Mouse (Mus musculus) midbrain, embryonic 12.5 days (tissue): Measurements from ENCODE around the gene Gsk3a. TPM values are rescaled to one million over a fixed set of nuclear protein-coding genes. Genes with fewer than 3 reads are reported as not detected.
"Not testable (repeated sequence)": the region's sequence is repeated elsewhere in the genome, so short reads cannot be mapped to it uniquely, and the experiment has no call there.

Experiments
- ATAC-seq: fragments of 200-750 bp; cut with Nextera tagmentation; 2 replicates; pipeline ENCODE4 v1.8.0; 2017; ENCODE audit warnings: low read depth, moderate TSS enrichment, moderate library complexity; ENCODE audit not compliant: low FRiP score
- H3K27ac ChIP-seq: fragments of 300-500 bp; sonication (generic); replicated peaks from 2 replicates; pipeline ENCODE4 v1.5.1; 2016; ENCODE audit warnings: mild to moderate bottlenecking
- H3K27me3 ChIP-seq: fragments of 300-500 bp; sonication (generic); 2 replicates; pipeline ENCODE4 v1.6.1; 2016; ENCODE audit warnings: mild to moderate bottlenecking
- H3K36me3 ChIP-seq: fragments of 300-500 bp; sonication (generic); 2 replicates; pipeline ENCODE4 v1.6.1; 2016
- H3K4me1 ChIP-seq: fragments of 300-500 bp; sonication (generic); 2 replicates; pipeline ENCODE4 v1.6.1; 2016
- H3K4me2 ChIP-seq: fragments of 300-500 bp; sonication (generic); replicated peaks from 2 replicates; pipeline ENCODE4 v1.6.1; 2016; ENCODE audit warnings: mild to moderate bottlenecking, moderate library complexity
- H3K4me3 ChIP-seq: fragments of 300-500 bp; sonication (generic); 2 replicates; pipeline ENCODE4 v1.5.1; 2016; ENCODE audit warnings: mild to moderate bottlenecking
- H3K9ac ChIP-seq: fragments of 300-500 bp; sonication (generic); replicated peaks from 2 replicates; pipeline ENCODE4 v1.6.1; 2016; ENCODE audit warnings: mild to moderate bottlenecking, moderate library complexity
- H3K9me3 ChIP-seq: fragments of 300-500 bp; sonication (generic); 2 replicates; pipeline ENCODE4 v1.6.1; 2016; ENCODE audit warnings: mild to moderate bottlenecking
- WGBS: fragments of 180-500 bp; shearing (Covaris S2); methylation state at CpG from one replicate; pipeline ENCODE4 v1.1.7; 2016; 5-methylcytosine and 5-hydroxymethylcytosine counted together
- polyA plus RNA-seq: library from polyadenylated mRNA; unstranded; fragments of >200 nt; fragmentation: Nextera tagmentation; extraction: Ambion mirVana; gene quantifications from 2 replicates; pipeline ENCODE4 v1.2.1, GENCODE M21; 2016

The Gsk3a gene
- polyA plus RNA-seq, 1 experiment from 2014 or later, result 17.9 TPM

DNA sequence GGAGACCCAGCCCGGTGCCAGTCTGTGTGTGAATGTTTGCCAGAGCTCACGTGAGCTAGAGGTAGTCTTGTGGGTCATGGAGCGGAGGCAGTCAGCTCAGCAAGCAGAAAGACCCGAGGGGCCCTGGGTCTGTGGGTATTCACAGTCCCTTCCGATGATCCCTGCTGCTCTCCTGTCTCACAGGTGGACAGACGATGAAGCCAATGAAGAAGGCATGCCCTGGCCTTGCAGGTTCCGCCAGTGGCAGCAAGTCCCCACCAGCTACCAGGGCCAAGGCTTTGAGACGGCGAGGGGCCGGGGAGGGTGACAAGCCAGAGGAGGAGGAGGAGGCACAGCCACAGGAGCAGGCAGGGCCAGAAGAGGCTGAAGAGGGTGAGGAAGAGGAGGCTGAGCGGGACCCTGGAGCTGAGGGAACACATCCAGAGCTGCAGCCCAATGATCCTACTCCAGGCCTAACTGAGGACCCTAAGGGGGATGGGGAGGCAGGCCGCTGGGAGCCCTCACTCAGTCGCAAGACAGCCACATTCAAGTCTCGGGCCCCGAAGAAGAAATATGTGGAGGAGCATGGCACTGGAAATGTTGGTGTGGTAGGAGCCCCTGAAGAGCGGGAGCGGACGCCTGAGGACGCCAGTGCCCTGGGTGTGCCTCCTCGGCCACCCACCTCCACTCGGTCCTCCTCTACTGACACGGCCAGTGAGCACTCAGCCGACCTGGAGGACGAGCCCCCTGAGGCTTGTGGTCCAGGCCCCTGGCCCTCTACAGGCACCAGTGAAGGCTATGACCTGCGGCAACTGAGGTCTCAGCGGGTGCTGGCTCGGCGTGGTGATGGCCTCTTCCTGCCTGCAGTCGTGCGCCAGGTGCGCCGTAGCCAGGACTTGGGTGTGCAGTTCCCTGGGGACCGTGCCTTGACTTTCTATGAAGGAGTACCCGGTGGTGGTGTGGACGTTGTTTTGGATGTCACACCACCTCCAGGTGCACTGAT is 33.3 kb upstream of the Gsk3a start:
- 88% methylated on average over 35 of the region's 35 CpGs for WGBS
- no peak overlapping the region for H3K4me2 ChIP-seq
- no peak overlapping the region for H3K4me3 ChIP-seq
- H3K9me3 ChIP-seq, result no peaks in the 10 kb centered on the region
- no peaks in the 10 kb centered on the region for H3K27me3 ChIP-seq
- no peak overlapping the region for H3K9ac ChIP-seq
- peaks cover 31% of the 10 kb centered on the region for H3K4me1 ChIP-seq
- no peak overlapping the region for H3K27ac ChIP-seq
- ATAC-seq, result no peak
- peaks cover 21% of the 10 kb centered on the region for H3K36me3 ChIP-seq

GRCm38 (mm10) chr7:25269545-25270271 is 32.1 kb upstream of the Gsk3a start:
- 84% methylated on average over 8 of the region's 8 CpGs for WGBS
- H3K9me3 ChIP-seq, result no peaks in the 10 kb centered on the region
- H3K9ac ChIP-seq, result peak overlapping the region; percentile 87
- H3K27me3 ChIP-seq, result peaks cover 5% of the 10 kb centered on the region; the same call in 1 of the 2 replicates
- peaks cover 24% of the 10 kb centered on the region for H3K4me1 ChIP-seq
- H3K36me3 ChIP-seq, result peaks cover 21% of the 10 kb centered on the region
- H3K4me3 ChIP-seq, result peak overlapping the region; percentile 87; the same call in 1 of the 2 replicates
- H3K4me2 ChIP-seq, result peak overlapping the region; percentile 81
- no peak for ATAC-seq
- H3K27ac ChIP-seq, result no peak overlapping the region

GRCm38 (mm10) chr7:25269029-25269428 is 31.4 kb upstream of the Gsk3a start:
- H3K27me3 ChIP-seq, result peaks cover 12% of the 10 kb centered on the region
- ATAC-seq, result no peak
- 45% methylated on average over 4 of the region's 4 CpGs for WGBS
- peaks cover 21% of the 10 kb centered on the region for H3K4me1 ChIP-seq
- H3K4me2 ChIP-seq, result peak overlapping the region; percentile 81
- H3K27ac ChIP-seq, result no peak overlapping the region; the same call in 1 of the 2 replicates
- no peaks in the 10 kb centered on the region for H3K9me3 ChIP-seq
- peaks cover 21% of the 10 kb centered on the region for H3K36me3 ChIP-seq
- peak overlapping the region; percentile 87 for H3K9ac ChIP-seq
- H3K4me3 ChIP-seq, result peak overlapping the region; percentile 87

- 6% methylated on average over 7 of the region's 7 CpGs for WGBS
- ATAC-seq, result peak; percentile 0; the same call in 1 of the 2 replicates
- Histone ChIP-seq H3K4me1 (peaks cover 21% of the 10 kb centered on the region), H3K27ac (peak overlapping the region; percentile 84), H3K4me2 (peak overlapping the region; percentile 81), H3K27me3 (peaks cover 12% of the 10 kb centered on the region), H3K4me3 (peak overlapping the region; percentile 87), H3K36me3 (peaks cover 20% of the 10 kb centered on the region), H3K9ac (peak overlapping the region; percentile 87), H3K9me3 (no peaks in the 10 kb centered on the region)
Measured at GRCm38 (mm10) chr7:25268588-25268987, 30.9 kb upstream of the Gsk3a start.

DNA sequence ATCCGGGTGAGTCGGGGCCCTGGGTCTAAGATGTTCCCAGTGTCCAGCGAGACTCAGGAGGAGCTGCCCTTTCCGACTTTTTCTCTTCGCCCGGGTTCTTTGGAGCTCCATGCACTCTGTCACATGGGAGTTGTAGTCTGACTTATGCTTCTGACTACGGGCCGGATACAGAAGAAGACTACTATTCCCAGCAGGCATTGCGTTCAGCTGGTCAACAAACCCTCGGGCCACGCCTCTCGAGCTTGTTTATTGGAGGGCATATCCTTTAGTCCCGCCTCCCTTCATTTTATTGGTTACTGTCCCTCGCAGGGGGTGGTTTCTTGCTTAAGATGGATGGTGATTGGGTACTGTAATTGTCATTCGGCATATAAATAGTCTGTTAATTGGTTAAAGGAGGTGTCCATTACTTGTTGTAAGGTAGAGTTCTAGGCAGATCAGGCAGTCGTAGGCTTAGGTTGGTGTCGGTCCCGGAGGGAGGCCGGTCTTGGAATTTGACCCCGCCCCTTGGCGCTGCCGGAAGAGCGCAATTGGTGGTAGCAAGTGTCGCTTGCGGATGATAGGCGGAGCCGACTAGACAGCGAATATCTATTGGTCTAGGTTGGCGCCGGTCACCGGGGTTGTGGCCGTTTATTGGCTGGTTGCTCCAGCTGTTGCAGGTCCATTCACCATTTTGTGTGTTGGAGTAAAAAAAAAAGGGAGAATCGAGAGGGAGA is 30.3 kb upstream of the Gsk3a start:
- under 1% methylated on average over 33 of the region's 33 CpGs for WGBS
- Histone ChIP-seq H3K9me3 (no peaks in the 10 kb centered on the region), H3K9ac (peak overlapping the region; percentile 87), H3K4me3 (peak overlapping the region; percentile 87), H3K27ac (peak overlapping the region; percentile 89), H3K4me1 (peaks cover 21% of the 10 kb centered on the region), H3K27me3 (peaks cover 12% of the 10 kb centered on the region), H3K4me2 (peak overlapping the region; percentile 81), H3K36me3 (peaks cover 13% of the 10 kb centered on the region; the same call in 1 of the 2 replicates)
- peak; percentile 95 for ATAC-seq

DNA sequence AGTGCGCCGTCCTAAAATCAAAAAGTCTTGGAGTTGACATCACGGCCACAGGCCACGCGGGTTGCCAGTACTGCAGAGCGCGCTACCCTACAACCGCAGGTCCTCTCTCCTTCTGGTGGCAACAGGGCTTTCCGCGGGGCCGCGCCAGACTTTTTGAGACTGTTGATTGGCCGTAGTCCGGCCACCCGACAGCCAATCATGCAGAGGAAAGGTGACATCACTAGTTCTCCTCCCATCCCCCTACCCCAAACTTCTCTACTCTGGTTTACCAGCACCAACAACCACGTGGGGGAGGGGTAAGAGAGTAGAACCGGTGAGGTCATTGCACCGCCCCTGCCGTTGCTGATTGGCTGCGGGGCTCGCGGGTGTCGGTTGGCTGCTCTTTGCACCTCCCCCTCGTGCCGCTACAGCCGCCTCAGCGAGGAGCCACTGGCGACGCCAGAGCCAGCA is 29.7 kb upstream of the Gsk3a start, which contains the start of gene Cic:
Gene Cic (plus strand): TSS at position 404 of the 450 bp plus-strand sequence.
- WGBS, result under 1% methylated on average over 29 of the region's 29 CpGs
- Histone ChIP-seq H3K9ac (peak within 1 kb of the TSS; percentile 87), H3K4me2 (peak within 1 kb of the TSS; percentile 81), H3K9me3 (no peaks in the 10 kb centered on the region), H3K4me3 (peak within 1 kb of the TSS; percentile 87), H3K36me3 (peaks cover 7% of the 10 kb centered on the region; the same call in 1 of the 2 replicates), H3K27me3 (peaks cover 12% of the 10 kb centered on the region), H3K27ac (peak within 1 kb of the TSS; percentile 89), H3K4me1 (peaks cover 21% of the 10 kb centered on the region)
- ATAC-seq, result peak; percentile 85

- H3K4me3 ChIP-seq, result peak overlapping the region; percentile 87; the same call in 1 of the 2 replicates
- H3K36me3 ChIP-seq, result no peaks in the 10 kb centered on the region
- no peak overlapping the region for H3K27ac ChIP-seq
- peaks cover 21% of the 10 kb centered on the region for H3K4me1 ChIP-seq
- no peak overlapping the region for H3K9ac ChIP-seq
- H3K27me3 ChIP-seq, result peaks cover 12% of the 10 kb centered on the region
- WGBS, result 84% methylated on average over 8 of the region's 8 CpGs
- peak overlapping the region; percentile 55; the same call in 1 of the 2 replicates for H3K4me2 ChIP-seq
- no peaks in the 10 kb centered on the region for H3K9me3 ChIP-seq
- ATAC-seq, result no peak
Measured at GRCm38 (mm10) chr7:25266180-25266962, 28.7 kb upstream of the Gsk3a start.

GRCm38 (mm10) chr7:25265743-25266142 is 28.1 kb upstream of the Gsk3a start:
- not testable (repeated sequence) for ATAC-seq, H3K4me2 ChIP-seq, H3K9ac ChIP-seq, H3K36me3 ChIP-seq, H3K9me3 ChIP-seq, H3K27ac ChIP-seq, H3K4me3 ChIP-seq
- peaks cover 12% of the 10 kb centered on the region for H3K27me3 ChIP-seq
- 87% methylated on average over 5 of the region's 5 CpGs for WGBS
- H3K4me1 ChIP-seq, result peaks cover 21% of the 10 kb centered on the region

DNA sequence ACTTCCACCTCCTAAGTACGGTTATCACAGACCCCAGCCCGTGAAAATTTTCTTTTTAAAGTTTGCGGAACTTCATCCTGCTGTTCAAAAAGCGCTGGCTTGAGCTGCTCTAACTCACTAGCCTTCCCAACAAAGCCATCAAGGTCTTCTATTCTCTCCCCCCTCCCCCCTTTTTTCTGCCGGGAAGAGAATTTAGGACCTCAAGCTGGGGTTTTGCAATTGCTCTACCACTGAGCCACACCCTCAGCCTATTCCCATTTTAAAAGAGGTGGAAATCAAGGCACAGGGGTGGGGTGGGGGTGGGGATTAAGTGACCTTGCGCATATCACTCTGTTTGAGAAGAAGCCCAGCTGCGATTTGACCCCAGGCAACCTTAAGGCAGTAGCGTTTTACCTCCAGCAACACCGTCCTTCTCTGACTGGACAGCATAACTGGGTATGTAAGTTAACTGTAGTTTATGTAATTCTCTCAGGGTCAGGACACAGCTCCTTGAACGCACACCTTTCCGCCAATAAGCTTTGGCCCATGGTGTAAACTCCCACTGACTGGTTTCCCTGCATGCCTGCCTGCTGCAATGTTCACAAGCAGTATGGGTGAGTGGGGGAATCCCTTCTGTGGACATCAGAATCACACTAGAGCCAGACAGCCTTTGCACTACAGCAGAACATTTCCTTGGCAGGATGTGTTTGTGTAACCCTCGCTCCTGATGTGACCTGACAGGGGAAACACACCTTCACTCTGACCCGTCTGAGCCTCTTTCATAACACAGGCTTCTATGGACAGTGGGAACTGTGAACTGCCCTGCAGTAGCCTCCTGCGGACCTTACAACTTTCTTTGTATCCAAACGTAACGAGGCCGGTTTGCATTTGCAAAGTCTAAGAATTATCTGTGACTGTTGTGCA is 26.6 kb upstream of the Gsk3a start:
- peaks cover 12% of the 10 kb centered on the region for H3K4me1 ChIP-seq
- ATAC-seq, result no peak
- no peaks in the 10 kb centered on the region for H3K36me3 ChIP-seq
- no peaks in the 10 kb centered on the region for H3K9me3 ChIP-seq
- H3K27me3 ChIP-seq, result peaks cover 12% of the 10 kb centered on the region
- no peak overlapping the region for H3K4me3 ChIP-seq
- H3K4me2 ChIP-seq, result no peak overlapping the region
- 29% methylated on average over 17 of the region's 17 CpGs for WGBS
- no peak overlapping the region for H3K27ac ChIP-seq
- H3K9ac ChIP-seq, result no peak overlapping the region; the same call in 1 of the 2 replicates

DNA sequence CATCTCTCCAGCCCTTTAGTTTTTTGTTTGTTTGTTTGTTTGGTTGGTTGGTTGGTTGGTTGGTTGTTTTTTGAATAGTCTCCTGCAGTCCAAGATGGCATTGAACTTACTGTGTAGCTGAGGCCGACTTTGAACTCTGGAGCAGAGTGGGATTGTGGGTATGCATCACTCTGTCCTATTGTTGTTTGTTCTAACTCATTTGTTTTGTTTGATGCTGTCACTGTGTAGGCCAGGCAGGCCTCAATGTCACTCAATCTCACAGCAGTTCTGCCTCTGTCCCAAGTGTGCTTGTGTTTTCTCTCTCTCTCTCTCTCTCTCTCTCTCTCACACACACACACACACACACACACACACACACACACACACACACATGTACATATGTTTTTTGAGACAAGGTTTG is 24.2 kb upstream of the Gsk3a start:
- no peak overlapping the region for H3K4me3 ChIP-seq
- no peak overlapping the region for H3K9ac ChIP-seq
- H3K4me2 ChIP-seq, result no peak overlapping the region
- H3K27ac ChIP-seq, result no peak overlapping the region
- peaks cover 3% of the 10 kb centered on the region for H3K4me1 ChIP-seq
- no peak for ATAC-seq
- 78% methylated on average over 1 of the region's 1 CpGs for WGBS
- no peaks in the 10 kb centered on the region for H3K36me3 ChIP-seq
- H3K27me3 ChIP-seq, result peaks cover 12% of the 10 kb centered on the region
- H3K9me3 ChIP-seq, result no peaks in the 10 kb centered on the region
